Mouse (Mus musculus): ENCODE results near the gene Gm5431. TPM values are rescaled to one million over a fixed set of nuclear protein-coding genes. Genes with fewer than 3 reads are reported as not detected.
"Not testable (repeated sequence)": the region's sequence is repeated elsewhere in the genome, so short reads cannot be mapped to it uniquely, and the experiment has no call there.

The Gm5431 gene
- polyA plus RNA-seq, 1 experiment: 0.19 TPM

DNA sequence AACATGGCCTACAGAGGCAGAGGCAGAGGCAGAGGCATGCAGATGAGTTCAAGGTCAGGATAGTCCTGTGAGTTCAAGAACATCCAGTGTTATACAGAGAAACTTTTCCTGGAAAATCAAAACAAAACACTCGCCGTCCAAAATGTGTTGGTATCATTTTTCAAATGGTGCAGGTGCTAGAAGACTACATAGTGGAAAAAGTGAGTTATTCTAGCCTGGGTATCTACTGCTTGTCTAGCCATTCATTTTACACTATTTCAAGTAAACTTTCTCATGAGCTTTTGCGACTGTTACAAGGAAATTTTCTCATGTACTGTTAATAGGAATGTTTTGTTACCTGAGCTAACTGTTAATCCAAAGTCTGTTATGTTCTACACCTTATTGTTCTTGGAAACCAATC, 16.4 kb upstream of the Gm5431 start:
- H3K36me3 ChIP-seq (ENCODE audit: control insufficient read depth, insufficient read depth, low read length): no peaks in the 10 kb centered on the region
- no peaks in the 10 kb centered on the region for H3K27me3 ChIP-seq (replicated peaks; ENCODE audit: control insufficient read depth, insufficient read depth, low read length)

DNA sequence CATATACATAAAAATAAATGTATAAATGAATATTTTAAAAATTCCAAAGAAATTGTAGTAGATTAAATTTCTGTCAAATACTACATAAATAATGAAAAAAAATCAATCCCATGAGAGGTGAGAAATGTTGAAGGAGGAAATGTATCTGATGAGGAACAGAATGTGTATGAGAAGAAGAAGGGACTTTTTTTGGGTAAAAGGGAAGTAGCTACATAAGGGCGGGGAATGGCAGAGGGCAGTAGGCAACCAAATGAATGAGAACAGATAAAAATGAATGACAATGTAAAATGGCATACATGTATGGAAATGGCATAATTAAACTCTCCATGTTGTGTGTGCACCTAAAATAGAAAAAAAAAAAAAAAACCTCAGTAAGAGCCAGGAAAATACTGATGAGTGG, 11.6 kb upstream of the Gm5431 start:
- WGBS: 93% methylated on average over 1 of the region's 1 CpGs
- no peak for DNase-seq
- H3K4me1 ChIP-seq (ENCODE audit: control insufficient read depth, insufficient read depth, low read length): no peaks in the 10 kb centered on the region
- no peaks in the 10 kb centered on the region for H3K27me3 ChIP-seq (replicated peaks; ENCODE audit: control insufficient read depth, insufficient read depth, low read length)
- TF ChIP-seq POLR2A (IDR thresholded peaks at IDR 0.05; ENCODE audit: low read depth, low read length) (no peak), CTCF (conservative IDR thresholded peaks at IDR 0.05; ENCODE audit: insufficient read depth, insufficient read length, low read depth, low read length) (no peak)
- no peaks in the 10 kb centered on the region for H3K36me3 ChIP-seq (ENCODE audit: control insufficient read depth, insufficient read depth, low read length)
- H3K4me3 ChIP-seq (ENCODE audit: insufficient read depth, low read depth, low read length): no peak overlapping the region
- H3K27ac ChIP-seq (ENCODE audit: insufficient read depth, low read depth, low read length): no peak overlapping the region

More for the DNA sequence above, 16.4 kb upstream of the Gm5431 start:
- no peak for DNase-seq
- Histone ChIP-seq H3K4me3 (ENCODE audit: insufficient read depth, low read depth, low read length) (no peak overlapping the region), H3K4me1 (ENCODE audit: control insufficient read depth, insufficient read depth, low read length) (peaks cover 3% of the 10 kb centered on the region; the same call in 1 of the 2 replicates), H3K27ac (ENCODE audit: insufficient read depth, low read depth, low read length) (no peak overlapping the region)
- 65% methylated on average over 3 of the region's 3 CpGs for WGBS
- TF ChIP-seq CTCF (conservative IDR thresholded peaks at IDR 0.05; ENCODE audit: insufficient read depth, insufficient read length, low read depth, low read length) (no peak), POLR2A (IDR thresholded peaks at IDR 0.05; ENCODE audit: low read depth, low read length) (no peak)

GRCm38 (mm10) chr11:48908459-48908858, 6.4 kb upstream of the Gm5431 start:
- 85% methylated on average over 1 of the region's 1 CpGs for WGBS
- TF ChIP-seq CTCF (conservative IDR thresholded peaks at IDR 0.05; ENCODE audit: insufficient read depth, insufficient read length, low read depth, low read length) (no peak), POLR2A (IDR thresholded peaks at IDR 0.05; ENCODE audit: low read depth, low read length) (no peak)
- DNase-seq: no peak
- Histone ChIP-seq H3K4me3 (ENCODE audit: insufficient read depth, low read depth, low read length) (no peak overlapping the region), H3K27ac (ENCODE audit: insufficient read depth, low read depth, low read length) (no peak overlapping the region), H3K27me3 (replicated peaks; ENCODE audit: control insufficient read depth, insufficient read depth, low read length) (no peaks in the 10 kb centered on the region), H3K36me3 (ENCODE audit: control insufficient read depth, insufficient read depth, low read length) (no peaks in the 10 kb centered on the region), H3K4me1 (ENCODE audit: control insufficient read depth, insufficient read depth, low read length) (no peaks in the 10 kb centered on the region)

DNA sequence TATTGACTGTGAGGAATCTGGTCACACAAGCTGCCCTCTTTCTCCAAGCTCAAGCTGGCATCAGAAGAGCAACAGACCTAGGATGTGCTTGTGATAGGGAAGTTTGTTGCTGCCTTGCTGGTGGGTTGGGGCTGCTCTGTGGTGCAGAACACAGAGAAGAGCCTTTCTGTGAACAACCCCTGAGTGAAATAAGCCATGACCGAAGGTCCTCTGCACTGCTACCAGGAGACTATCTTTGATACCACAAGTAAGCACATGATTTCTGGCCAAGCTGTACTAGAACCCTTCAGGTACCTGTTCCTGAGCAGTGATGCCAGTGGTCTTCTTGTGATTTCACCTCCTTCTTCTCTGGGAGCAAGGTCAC, 465 bp downstream of the Gm5431 start:
- H3K27ac ChIP-seq (ENCODE audit: insufficient read depth, low read depth, low read length): 0 out of 2 replicates have a peak overlapping the region, but pooled peaks have one; percentile 55
- H3K4me3 ChIP-seq (ENCODE audit: insufficient read depth, low read depth, low read length): not testable (repeated sequence)
- DNase-seq: peak; percentile 34

DNA sequence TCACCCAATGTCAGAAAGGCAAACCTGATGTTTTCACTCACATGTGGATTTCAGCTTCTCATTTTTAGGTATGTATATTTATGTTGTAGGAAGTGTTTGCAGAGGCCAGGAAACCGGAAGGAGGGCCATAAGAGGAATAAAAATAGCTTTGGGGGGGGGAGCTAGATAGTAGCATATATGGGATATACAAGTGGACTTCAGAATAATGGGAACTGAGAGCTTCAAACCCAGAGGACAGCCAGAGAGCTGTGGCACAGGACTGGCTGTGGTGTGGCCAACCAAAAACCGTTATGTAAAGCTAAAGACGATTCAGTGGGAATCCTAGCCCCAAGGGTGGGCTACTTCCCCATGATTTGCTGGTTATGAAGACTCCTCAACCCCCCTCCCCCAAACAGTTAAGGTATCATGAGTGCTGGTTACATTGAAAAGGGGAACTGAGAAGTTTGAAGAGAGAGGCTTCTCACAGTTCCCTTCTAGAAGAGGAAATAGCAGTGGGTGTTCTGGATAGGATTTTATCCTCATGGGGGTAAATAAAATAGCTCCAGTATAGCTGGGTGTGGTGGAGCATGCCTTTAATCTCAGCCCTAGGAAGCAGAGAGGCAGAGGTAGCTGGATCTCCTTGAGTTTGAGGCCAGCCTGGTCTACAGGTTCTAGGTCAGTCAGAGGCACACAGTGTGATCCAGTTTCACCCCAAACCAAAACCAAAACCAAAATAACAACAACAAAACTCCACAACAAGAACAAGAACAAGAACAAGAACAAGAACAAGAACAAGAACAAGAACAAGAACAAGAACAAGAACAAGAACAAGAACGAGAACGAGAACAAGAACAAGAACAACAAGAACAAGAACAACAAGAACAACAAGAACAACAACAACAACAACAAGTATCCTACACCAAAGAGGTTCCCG, 1.1 kb downstream of the Gm5431 start:
- H3K36me3 ChIP-seq (ENCODE audit: control insufficient read depth, insufficient read depth, low read length); H3K27me3 ChIP-seq (replicated peaks; ENCODE audit: control insufficient read depth, insufficient read depth, low read length); DNase-seq; H3K27ac ChIP-seq (ENCODE audit: insufficient read depth, low read depth, low read length); H3K4me3 ChIP-seq (ENCODE audit: insufficient read depth, low read depth, low read length): not testable (repeated sequence)
- WGBS: 76% methylated on average over 6 of the region's 6 CpGs
- H3K4me1 ChIP-seq (ENCODE audit: control insufficient read depth, insufficient read depth, low read length): peaks cover 15% of the 10 kb centered on the region

More for the DNA sequence above, 465 bp downstream of the Gm5431 start:
- H3K36me3 ChIP-seq (ENCODE audit: control insufficient read depth, insufficient read depth, low read length); H3K27me3 ChIP-seq (replicated peaks; ENCODE audit: control insufficient read depth, insufficient read depth, low read length): not testable (repeated sequence)
- 92% methylated on average over 1 of the region's 1 CpGs for WGBS
- peaks cover 15% of the 10 kb centered on the region for H3K4me1 ChIP-seq (ENCODE audit: control insufficient read depth, insufficient read depth, low read length)

GRCm38 (mm10) chr11:48898812-48899431, 3.1 kb downstream of the Gm5431 start:
- Histone ChIP-seq H3K27me3 (replicated peaks; ENCODE audit: control insufficient read depth, insufficient read depth, low read length) (no peaks in the 10 kb centered on the region), H3K4me3 (ENCODE audit: insufficient read depth, low read depth, low read length) (no peak overlapping the region), H3K4me1 (ENCODE audit: control insufficient read depth, insufficient read depth, low read length) (peaks cover 15% of the 10 kb centered on the region), H3K27ac (ENCODE audit: insufficient read depth, low read depth, low read length) (peak overlapping the region; percentile 57), H3K36me3 (ENCODE audit: control insufficient read depth, insufficient read depth, low read length) (no peaks in the 10 kb centered on the region)
- peak; percentile 90 for DNase-seq
- WGBS: 27% methylated on average over 2 of the region's 2 CpGs
- TF ChIP-seq POLR2A (IDR thresholded peaks at IDR 0.05; ENCODE audit: low read depth, low read length) (no peak), CTCF (conservative IDR thresholded peaks at IDR 0.05; ENCODE audit: insufficient read depth, insufficient read length, low read depth, low read length) (no peak)

- no peak overlapping the region for H3K27ac ChIP-seq (ENCODE audit: insufficient read depth, low read depth, low read length)
- peaks cover 19% of the 10 kb centered on the region; the same call in 1 of the 2 replicates for H3K4me1 ChIP-seq (ENCODE audit: control insufficient read depth, insufficient read depth, low read length)
- TF ChIP-seq CTCF (conservative IDR thresholded peaks at IDR 0.05; ENCODE audit: insufficient read depth, insufficient read length, low read depth, low read length) (no peak), POLR2A (IDR thresholded peaks at IDR 0.05; ENCODE audit: low read depth, low read length) (no peak)
- WGBS: 94% methylated on average over 1 of the region's 1 CpGs
- no peaks in the 10 kb centered on the region for H3K27me3 ChIP-seq (replicated peaks; ENCODE audit: control insufficient read depth, insufficient read depth, low read length)
- no peak overlapping the region for H3K4me3 ChIP-seq (ENCODE audit: insufficient read depth, low read depth, low read length)
- no peak for DNase-seq
- H3K36me3 ChIP-seq (ENCODE audit: control insufficient read depth, insufficient read depth, low read length): no peaks in the 10 kb centered on the region
Observed at GRCm38 (mm10) chr11:48876680-48877079, 25.3 kb downstream of the Gm5431 start.

GRCm38 (mm10) chr11:48875343-48875837, 26.6 kb downstream of the Gm5431 start:
- not testable (repeated sequence) for H3K36me3 ChIP-seq (ENCODE audit: control insufficient read depth, insufficient read depth, low read length); H3K4me3 ChIP-seq (ENCODE audit: insufficient read depth, low read depth, low read length); H3K27ac ChIP-seq (ENCODE audit: insufficient read depth, low read depth, low read length); DNase-seq; H3K27me3 ChIP-seq (replicated peaks; ENCODE audit: control insufficient read depth, insufficient read depth, low read length)
- H3K4me1 ChIP-seq (ENCODE audit: control insufficient read depth, insufficient read depth, low read length): peaks cover 19% of the 10 kb centered on the region; the same call in 1 of the 2 replicates
- WGBS: 100% methylated on average over 1 of the region's 1 CpGs
